Mouse (Mus musculus): Measurements from ENCODE around the gene Amot. TPM values are rescaled to one million over a fixed set of nuclear protein-coding genes. Genes with fewer than 3 reads are reported as not detected.

Gene Amot
- polyA plus RNA-seq, 1 experiment = 0.67 TPM

DNA sequence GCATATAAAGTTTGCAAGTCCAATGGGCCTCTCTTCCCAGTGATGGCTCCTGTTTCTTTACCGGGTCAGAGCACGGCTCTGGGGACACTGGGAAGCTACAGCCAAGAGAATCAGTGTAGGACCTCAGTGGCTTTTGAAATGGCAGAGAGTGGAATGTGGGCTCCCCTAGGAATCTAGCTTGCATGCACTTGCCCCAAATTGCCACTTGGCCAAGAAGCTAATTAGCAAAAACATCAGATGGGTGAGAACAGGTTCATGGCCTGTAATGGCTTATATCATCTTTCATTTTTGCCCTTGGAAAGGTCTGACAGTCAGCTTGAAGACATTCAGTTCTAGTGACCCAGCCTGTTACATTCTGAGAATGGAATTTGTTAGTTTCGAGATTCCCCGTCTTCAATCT lies 9.6 kb downstream of the Amot start:
- Histone ChIP-seq H3K4me3 (ENCODE audit: insufficient read depth, low read depth, low read length) (no peak overlapping the region), H3K4me1 (ENCODE audit: control insufficient read depth, insufficient read depth, insufficient read length, low read length) (no peaks in the 10 kb centered on the region), H3K27ac (replicated peaks; ENCODE audit: low read depth, low read length) (no peak overlapping the region)

DNA sequence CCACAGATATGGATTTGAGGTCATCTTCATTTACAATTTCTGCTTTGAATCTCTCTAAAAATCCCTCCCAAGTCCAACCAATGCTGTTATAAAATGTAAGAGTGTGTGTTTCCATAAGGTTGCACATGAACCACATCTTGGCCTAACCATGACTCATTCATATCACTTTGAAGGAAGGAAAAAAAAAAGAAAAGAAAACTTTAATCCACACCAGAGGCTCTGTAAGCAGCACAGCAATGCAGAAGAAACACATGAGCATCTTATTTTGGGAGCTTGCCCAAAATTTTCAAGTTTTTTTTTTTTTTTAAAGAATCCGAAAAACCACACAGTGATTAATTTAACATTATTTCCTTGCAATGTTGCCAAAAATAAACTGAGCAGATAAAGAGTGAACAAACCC lies 14.2 kb downstream of the Amot start:
- Histone ChIP-seq H3K4me3 (ENCODE audit: insufficient read depth, low read depth, low read length) (no peak overlapping the region), H3K27ac (replicated peaks; ENCODE audit: low read depth, low read length) (no peak overlapping the region), H3K4me1 (ENCODE audit: control insufficient read depth, insufficient read depth, insufficient read length, low read length) (no peaks in the 10 kb centered on the region)

DNA sequence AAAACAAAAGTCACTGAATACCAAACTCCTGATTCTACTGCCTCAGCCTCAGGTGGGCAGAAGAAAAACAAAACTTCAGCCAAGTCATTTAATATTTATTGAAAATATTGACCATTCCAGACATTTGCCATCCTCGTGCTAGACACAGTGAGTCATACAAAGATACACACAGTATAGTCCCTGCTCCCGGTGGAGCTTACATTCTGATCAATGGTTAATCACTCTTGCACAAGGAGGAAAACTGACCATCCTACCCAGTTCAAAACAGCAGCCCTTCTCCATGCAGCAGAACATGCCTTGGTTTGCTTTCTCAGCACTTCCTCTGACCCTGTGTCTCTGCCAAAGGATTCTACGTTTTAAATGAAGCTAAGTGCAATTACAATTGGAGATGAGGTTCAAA lies 14.6 kb downstream of the Amot start:
- Histone ChIP-seq H3K4me3 (ENCODE audit: insufficient read depth, low read depth, low read length) (no peak overlapping the region), H3K4me1 (ENCODE audit: control insufficient read depth, insufficient read depth, insufficient read length, low read length) (no peaks in the 10 kb centered on the region), H3K27ac (replicated peaks; ENCODE audit: low read depth, low read length) (no peak overlapping the region)

DNA sequence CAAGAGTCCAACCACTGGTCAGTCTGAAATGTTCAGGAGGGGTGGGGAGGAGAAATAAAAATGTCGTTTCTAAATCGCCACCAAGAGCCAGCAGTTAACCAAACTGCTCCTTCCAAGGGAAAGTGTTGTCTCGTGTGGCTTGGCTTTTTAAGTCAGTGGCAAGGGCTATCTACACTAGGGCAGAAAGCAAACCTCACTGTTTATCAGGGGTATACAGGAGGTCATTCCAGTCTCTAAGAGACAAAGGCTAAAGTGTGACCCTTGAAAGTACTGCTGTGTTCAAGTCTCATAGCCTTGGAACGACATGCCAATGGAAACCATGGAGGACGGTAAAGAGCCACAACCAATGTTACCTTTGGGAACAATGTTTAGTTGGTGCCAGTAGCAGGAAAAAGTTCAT lies 15.0 kb downstream of the Amot start:
- Histone ChIP-seq H3K4me1 (ENCODE audit: control insufficient read depth, insufficient read depth, insufficient read length, low read length) (peaks cover 1% of the 10 kb centered on the region), H3K4me3 (ENCODE audit: insufficient read depth, low read depth, low read length) (no peak overlapping the region), H3K27ac (replicated peaks; ENCODE audit: low read depth, low read length) (no peak overlapping the region)

DNA sequence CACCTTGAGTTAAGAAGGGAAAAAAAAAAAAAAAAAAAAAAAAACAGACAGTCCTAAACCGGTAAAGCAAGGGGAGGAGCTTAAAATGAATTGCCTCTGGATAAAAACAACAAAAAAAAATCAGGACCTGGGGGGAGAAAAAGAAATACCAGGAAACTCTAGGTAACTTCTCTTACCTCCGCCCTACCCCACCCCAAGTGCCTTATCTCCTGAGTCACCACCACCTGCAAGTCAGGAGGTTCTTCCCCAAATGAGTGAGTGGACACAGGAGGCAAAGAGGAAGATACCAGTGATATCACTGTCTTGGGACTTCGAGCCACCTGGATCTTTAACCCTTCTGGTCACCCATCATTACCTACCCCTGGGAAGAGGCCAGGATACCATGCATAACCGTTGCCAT lies 19.5 kb downstream of the Amot start:
- Histone ChIP-seq H3K4me1 (ENCODE audit: control insufficient read depth, insufficient read depth, insufficient read length, low read length) (peaks cover 5% of the 10 kb centered on the region), H3K4me3 (ENCODE audit: insufficient read depth, low read depth, low read length) (no peak overlapping the region), H3K27ac (replicated peaks; ENCODE audit: low read depth, low read length) (no peak overlapping the region)

DNA sequence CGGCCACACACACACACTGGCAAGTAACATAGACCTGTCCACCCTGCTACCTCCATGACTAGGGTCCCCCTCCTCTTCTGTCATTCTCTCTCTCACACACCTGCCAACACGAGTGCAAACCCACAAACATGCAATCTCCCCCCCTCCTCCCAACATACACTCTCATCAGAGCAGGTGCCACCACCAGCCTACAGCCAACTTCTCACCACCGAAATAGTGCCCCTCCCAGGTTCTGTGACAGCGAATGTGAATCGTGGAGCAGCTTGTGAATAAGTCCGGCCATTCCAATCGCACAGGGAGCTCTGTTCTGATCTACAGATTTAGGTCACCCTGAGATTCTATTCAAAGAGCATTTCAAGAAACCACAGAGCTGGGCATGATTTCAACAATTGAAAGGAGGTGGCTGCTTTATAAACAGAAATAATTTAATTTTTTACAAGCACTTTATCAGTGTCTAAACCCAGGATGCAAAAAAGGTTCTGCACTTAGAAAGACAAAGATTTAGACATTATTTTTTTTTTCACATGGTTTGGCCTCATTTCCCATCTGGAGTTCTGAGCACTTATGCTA lies 21.4 kb downstream of the Amot start:
- no peak overlapping the region for H3K4me3 ChIP-seq (ENCODE audit: insufficient read depth, low read depth, low read length)
- H3K4me1 ChIP-seq (ENCODE audit: control insufficient read depth, insufficient read depth, insufficient read length, low read length) = peaks cover 5% of the 10 kb centered on the region
- H3K27ac ChIP-seq (replicated peaks; ENCODE audit: low read depth, low read length) = no peak overlapping the region

DNA sequence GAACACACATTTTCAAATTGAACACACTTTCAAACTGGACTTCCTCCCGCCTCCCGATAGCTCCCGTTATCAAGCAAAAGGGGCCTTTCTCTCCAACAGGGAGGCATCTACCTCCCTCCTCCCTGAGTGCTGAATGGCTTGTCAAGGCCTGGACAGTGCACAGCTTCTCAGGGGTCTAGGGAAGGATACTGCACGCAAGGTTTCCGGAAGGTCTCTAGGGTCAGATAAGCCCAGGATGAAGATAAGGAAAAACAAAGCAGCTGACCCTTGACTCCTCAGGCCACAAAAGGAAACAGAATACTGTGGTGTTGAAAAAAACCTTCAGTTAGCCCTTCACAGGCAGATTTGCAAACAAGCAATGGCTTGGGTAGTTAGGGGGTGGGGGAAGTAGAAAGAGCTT lies 22.6 kb downstream of the Amot start:
- H3K4me3 ChIP-seq (ENCODE audit: insufficient read depth, low read depth, low read length) = no peak overlapping the region
- peaks cover 5% of the 10 kb centered on the region for H3K4me1 ChIP-seq (ENCODE audit: control insufficient read depth, insufficient read depth, insufficient read length, low read length)
- no peak overlapping the region for H3K27ac ChIP-seq (replicated peaks; ENCODE audit: low read depth, low read length)

DNA sequence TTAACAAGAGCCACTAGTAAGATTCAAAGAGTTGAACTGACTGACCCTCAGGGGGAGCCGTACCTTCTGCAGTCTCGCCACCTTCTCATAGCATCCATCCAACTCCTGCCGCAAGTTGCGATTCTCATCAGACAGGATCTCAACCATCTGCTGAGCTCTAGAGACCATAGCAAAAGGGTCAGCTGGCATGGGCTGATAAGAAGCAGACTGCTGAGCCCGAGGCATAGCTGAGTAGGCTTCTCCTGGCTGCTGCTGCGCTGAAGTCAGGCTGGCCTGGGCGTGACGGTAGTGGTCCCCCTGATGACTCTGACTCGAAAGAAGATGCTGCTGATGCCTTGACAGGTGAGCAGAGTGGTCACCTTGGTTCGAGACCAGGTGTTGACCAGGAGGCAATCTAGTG lies 25.0 kb downstream of the Amot start:
- Histone ChIP-seq H3K4me3 (ENCODE audit: insufficient read depth, low read depth, low read length) (no peak overlapping the region), H3K4me1 (ENCODE audit: control insufficient read depth, insufficient read depth, insufficient read length, low read length) (peaks cover 4% of the 10 kb centered on the region), H3K27ac (replicated peaks; ENCODE audit: low read depth, low read length) (no peak overlapping the region)

DNA sequence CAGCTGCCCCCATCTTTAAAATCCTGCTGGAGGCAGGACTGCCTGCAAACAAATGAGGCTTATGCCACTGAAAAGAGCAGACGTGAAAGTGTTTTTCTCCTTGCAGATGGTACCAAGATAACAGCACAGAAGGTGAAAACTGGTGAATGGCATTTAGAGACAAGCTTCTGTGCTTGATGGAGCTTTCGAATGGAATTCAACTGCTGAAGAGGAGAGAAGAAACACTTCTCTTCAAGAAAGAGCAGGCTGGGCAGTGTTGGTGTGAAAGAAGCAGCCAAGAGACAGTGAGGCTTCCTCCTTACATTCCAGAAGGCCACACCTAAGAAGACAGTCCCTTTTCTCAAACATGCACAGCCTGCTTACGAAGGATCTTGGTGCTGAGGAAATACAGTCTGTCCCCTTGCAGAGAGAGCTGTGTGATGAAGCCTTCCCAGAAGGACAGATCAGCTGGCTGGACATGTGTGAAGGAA lies 27.2 kb downstream of the Amot start:
- Histone ChIP-seq H3K4me1 (ENCODE audit: control insufficient read depth, insufficient read depth, insufficient read length, low read length) (no peaks in the 10 kb centered on the region), H3K4me3 (ENCODE audit: insufficient read depth, low read depth, low read length) (no peak overlapping the region), H3K27ac (replicated peaks; ENCODE audit: low read depth, low read length) (no peak overlapping the region)

DNA sequence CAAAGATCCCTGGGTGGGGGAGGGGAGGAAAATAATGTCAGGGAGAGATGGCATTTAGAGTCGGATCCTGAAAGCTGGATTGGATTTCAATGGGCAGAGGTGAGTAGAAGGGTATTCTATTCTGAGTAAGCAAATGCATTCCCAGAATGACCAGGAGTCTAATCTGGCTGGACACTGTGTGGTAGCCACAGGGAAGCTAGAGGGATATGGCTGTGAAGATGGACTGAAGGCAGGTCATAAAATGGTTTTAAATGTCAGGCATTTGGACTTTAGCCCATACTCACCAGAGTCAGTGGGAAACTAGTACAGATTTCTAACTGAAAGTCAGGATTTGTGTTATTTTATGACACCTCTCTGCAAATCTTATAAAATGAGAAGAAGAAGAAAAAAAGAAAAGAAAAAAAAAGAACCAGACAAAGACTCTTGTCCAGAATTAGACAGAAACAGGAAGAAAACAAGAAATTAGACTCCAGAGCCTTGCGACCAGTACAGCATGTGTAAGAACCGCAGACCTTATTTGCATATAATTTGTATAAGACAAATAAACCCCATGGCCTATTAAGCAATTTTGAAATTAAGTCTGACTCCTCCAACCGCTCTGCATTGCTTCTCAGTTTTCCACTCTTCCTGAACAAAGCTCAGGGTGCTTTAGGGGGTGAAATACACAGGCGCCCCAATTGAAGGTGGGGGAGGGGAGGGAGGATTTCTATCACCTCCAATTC lies 27.8 kb downstream of the Amot start:
- Histone ChIP-seq H3K27ac (replicated peaks; ENCODE audit: low read depth, low read length) (no peak overlapping the region), H3K4me1 (ENCODE audit: control insufficient read depth, insufficient read depth, insufficient read length, low read length) (no peaks in the 10 kb centered on the region), H3K4me3 (ENCODE audit: insufficient read depth, low read depth, low read length) (no peak overlapping the region)

DNA sequence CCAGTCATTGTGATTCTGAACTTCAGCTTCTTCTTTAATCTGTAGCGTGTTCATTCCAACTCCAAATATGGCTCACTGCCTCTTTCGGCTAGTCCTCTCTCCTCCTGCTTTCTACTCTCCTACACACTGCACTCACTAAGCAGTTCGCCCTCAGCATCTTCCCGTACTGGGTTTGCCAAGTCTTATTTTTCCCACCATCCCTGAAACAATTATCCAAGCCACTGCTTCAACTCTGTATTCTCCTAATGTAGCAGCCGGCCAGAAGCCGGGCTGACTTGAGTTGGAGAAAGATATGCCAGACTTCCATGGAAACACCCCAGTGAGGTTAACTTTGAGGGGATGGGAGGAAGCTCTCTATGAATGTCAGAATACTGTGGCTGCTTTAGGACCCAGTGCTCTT lies 36.7 kb downstream of the Amot start:
- no peak overlapping the region for H3K4me3 ChIP-seq (ENCODE audit: insufficient read depth, low read depth, low read length)
- H3K27ac ChIP-seq (replicated peaks; ENCODE audit: low read depth, low read length) = no peak overlapping the region

DNA sequence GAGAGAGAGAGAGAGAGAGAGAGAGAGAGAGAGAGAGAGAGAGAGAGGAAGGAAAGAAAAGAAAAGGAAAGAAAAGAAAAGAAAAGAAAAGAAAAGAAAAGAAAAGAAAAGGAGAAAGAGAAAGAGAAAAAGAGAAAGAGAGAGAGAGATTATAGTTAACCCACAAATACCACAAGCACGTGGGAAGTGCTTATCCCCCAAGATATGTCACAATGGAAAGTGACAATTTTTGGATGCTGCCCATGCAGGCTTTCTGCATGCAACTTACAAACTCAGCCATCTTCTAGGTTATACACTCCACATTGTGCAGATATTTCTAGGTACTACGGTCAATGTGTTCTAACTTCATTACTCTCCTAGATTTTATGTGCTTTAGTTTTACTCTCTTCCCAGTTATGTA lies 41.5 kb downstream of the Amot start:
- Histone ChIP-seq H3K27ac (replicated peaks; ENCODE audit: low read depth, low read length) (no peak overlapping the region), H3K4me3 (ENCODE audit: insufficient read depth, low read depth, low read length) (no peak overlapping the region), H3K4me1 (ENCODE audit: control insufficient read depth, insufficient read depth, insufficient read length, low read length) (no peaks in the 10 kb centered on the region)

More for the DNA sequence above, 36.7 kb downstream of the Amot start:
- no peaks in the 10 kb centered on the region for H3K4me1 ChIP-seq (ENCODE audit: control insufficient read depth, insufficient read depth, insufficient read length, low read length)

DNA sequence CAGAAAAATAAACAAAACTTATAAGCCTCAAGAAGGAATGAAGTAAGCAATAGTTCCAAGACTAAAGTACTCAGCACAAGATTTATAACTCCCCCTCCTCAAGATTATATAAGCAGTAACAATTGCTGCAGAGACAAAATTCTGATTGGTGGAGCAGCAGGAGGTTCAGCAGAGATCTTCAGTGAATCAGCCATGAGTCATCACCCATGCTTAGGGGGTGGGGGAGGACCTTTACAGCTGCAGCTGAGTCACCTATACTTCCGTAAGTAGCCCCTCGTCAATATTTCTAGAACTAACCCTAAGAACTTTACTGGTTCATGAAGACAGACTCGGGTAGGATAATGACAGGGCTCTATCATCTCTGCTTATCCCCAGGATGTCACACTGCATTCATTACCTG lies 43.6 kb downstream of the Amot start:
- H3K4me3 ChIP-seq (ENCODE audit: insufficient read depth, low read depth, low read length) = no peak overlapping the region
- H3K4me1 ChIP-seq (ENCODE audit: control insufficient read depth, insufficient read depth, insufficient read length, low read length) = no peaks in the 10 kb centered on the region
- H3K27ac ChIP-seq (replicated peaks; ENCODE audit: low read depth, low read length) = no peak overlapping the region

DNA sequence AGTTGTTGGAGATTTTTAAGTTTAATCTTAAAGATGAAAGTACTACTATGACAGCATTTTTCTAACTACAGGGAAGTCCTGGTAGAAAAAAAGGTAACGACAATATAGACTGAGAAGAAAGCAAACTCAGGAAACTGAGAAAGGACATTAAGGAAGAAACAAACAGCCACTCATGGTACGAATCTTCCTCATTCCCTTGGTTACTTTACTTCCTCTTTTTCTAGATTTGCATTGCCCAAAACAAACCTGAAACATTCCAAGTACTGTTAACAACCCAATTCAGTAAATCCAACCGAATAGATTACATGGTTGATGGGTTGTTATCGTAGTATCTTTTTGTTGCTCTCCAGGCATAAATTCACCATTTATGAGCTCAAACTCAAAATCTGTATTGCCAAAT lies 48.7 kb downstream of the Amot start:
- Histone ChIP-seq H3K4me1 (ENCODE audit: control insufficient read depth, insufficient read depth, insufficient read length, low read length) (no peaks in the 10 kb centered on the region), H3K4me3 (ENCODE audit: insufficient read depth, low read depth, low read length) (no peak overlapping the region), H3K27ac (replicated peaks; ENCODE audit: low read depth, low read length) (no peak overlapping the region)

DNA sequence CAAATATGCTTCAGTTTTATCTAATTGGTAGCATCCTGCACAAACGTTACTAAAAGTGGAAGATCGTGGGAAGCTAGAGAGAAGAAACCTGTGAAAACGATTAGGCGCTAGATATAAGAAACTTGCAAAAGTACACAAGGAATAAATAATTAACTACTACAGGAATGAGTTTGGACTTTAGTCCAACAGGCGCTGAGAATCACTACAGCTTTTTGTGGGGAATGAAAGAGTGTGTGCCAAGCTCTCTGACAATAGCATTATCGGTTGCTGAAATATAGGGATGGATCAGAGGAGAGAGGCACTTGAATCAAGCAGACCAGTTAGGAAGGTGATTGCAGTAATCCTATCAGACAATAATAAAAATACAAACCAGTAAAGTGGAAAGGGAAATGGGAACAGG lies 49.4 kb downstream of the Amot start:
- Histone ChIP-seq H3K27ac (replicated peaks; ENCODE audit: low read depth, low read length) (no peak overlapping the region), H3K4me1 (ENCODE audit: control insufficient read depth, insufficient read depth, insufficient read length, low read length) (no peaks in the 10 kb centered on the region), H3K4me3 (ENCODE audit: insufficient read depth, low read depth, low read length) (no peak overlapping the region)

DNA sequence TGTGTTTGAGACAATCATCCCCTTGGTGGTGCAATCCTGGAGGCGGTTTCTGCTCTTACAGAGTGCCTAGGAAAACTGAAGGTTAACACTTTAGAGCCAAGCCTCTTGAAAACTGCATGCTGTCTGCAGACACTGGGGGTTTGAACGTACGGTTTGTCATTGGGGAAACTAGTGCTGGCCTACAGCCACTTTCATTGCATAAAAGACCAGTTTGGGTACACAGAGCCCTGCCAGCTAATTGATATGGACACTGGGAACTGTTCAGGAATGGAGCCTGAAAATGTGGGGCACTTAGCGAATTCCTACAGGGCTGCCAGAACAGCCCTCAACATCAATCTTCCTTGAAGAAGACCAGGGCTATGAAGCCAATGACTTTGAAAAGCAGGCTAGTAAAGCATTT lies 50.2 kb downstream of the Amot start:
- Histone ChIP-seq H3K27ac (replicated peaks; ENCODE audit: low read depth, low read length) (no peak overlapping the region), H3K4me3 (ENCODE audit: insufficient read depth, low read depth, low read length) (no peak overlapping the region), H3K4me1 (ENCODE audit: control insufficient read depth, insufficient read depth, insufficient read length, low read length) (no peaks in the 10 kb centered on the region)

Measured in brown adipose tissue, adult 24 weeks (tissue).